Mouse (Mus musculus): ENCODE measurements around the gene Itpripl2. TPM values are rescaled to one million over a fixed set of nuclear protein-coding genes. Genes with fewer than 3 reads are reported as not detected.

The Itpripl2 gene
- total and polyA plus RNA-seq, 3 experiments = 0.11 TPM; not detected in 2

GRCm38 (mm10) chr7:118472886-118473285 is 18.9 kb downstream of the Itpripl2 start:
- Histone ChIP-seq H3K4me3 (ENCODE audit: low read depth, low read length) (no peak overlapping the region), H3K9me3 (replicated peaks) (no peaks in the 10 kb centered on the region), H3K27me3 (ENCODE audit: insufficient read depth, low read length) (no peaks in the 10 kb centered on the region), H3K36me3 (replicated peaks) (no peaks in the 10 kb centered on the region), H3K4me1 (ENCODE audit: insufficient read depth, low read depth, low read length) (no peaks in the 10 kb centered on the region)
- no peak for ATAC-seq (ENCODE audit: extremely low read depth, insufficient number of reproducible peaks, low FRiP score, poor library complexity, severe bottlenecking)
- TF ChIP-seq CTCF (IDR thresholded peaks at IDR 0.05; ENCODE audit: low read depth, low read length) (no peak), TAL1 (conservative IDR thresholded peaks at IDR 0.05; ENCODE audit: low read depth, low read length) (no peak), POLR2AphosphoS5 (IDR thresholded peaks at IDR 0.05; ENCODE audit: insufficient replicate concordance, low read depth, low read length) (no peak), GATA2 (IDR thresholded peaks at IDR 0.05; ENCODE audit: borderline replicate concordance, low read depth, low read length) (no peak), GATA1 (IDR thresholded peaks at IDR 0.05; ENCODE audit: borderline replicate concordance, low read length) (no peak)
- no peak for DNase-seq (ENCODE audit: low spot score)

DNA sequence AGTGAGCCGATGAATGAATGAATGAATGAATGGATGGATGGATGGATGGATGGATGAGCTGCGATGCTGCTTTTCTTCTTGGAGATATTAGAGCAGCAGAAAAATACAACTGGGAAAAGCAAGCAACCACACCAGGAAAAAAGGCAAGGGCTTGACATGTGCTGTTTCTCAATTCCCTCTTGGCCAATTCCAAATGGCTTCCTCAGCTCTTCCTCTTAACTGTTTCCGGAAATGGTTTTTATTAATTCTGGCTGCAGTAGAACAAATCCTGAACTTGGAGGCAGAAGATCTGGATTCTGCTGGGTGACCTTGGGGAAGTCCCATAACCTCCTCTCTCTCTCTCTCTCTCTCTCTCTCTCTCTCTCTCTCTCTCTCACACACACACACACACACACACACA is 23.7 kb downstream of the Itpripl2 start:
- no peak for ATAC-seq (ENCODE audit: extremely low read depth, insufficient number of reproducible peaks, low FRiP score, poor library complexity, severe bottlenecking)
- H3K36me3 ChIP-seq (replicated peaks) = no peaks in the 10 kb centered on the region
- H3K4me3 ChIP-seq (ENCODE audit: low read depth, low read length) = no peak overlapping the region
- no peaks in the 10 kb centered on the region for H3K9me3 ChIP-seq (replicated peaks)
- no peak for DNase-seq (ENCODE audit: low spot score)
- no peaks in the 10 kb centered on the region for H3K4me1 ChIP-seq (ENCODE audit: insufficient read depth, low read depth, low read length)
- TF ChIP-seq POLR2AphosphoS5 (IDR thresholded peaks at IDR 0.05; ENCODE audit: insufficient replicate concordance, low read depth, low read length) (no peak), GATA2 (IDR thresholded peaks at IDR 0.05; ENCODE audit: borderline replicate concordance, low read depth, low read length) (no peak), CTCF (IDR thresholded peaks at IDR 0.05; ENCODE audit: low read depth, low read length) (no peak), TAL1 (conservative IDR thresholded peaks at IDR 0.05; ENCODE audit: low read depth, low read length) (no peak)
- H3K27me3 ChIP-seq (ENCODE audit: insufficient read depth, low read length) = no peaks in the 10 kb centered on the region

DNA sequence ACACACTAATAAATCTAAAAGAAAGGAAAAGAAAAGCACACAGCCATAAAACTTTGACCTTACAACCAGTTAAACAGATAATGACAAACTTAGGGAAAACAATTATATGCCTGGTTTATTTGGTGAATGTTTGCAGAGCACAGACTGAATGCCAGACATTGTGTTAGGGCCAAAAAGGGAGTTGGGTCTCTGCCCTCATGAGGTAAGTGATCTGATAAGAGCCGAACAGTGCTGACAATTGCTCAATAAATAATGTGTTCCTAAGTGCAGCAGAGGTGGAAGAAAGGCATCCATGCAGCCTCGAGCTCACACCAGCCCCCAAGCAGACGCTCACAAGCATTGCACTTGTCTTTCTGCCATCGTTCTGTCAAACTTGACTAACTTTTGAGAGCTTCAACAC is 27.3 kb downstream of the Itpripl2 start:
- H3K4me1 ChIP-seq (ENCODE audit: insufficient read depth, low read depth, low read length) = no peaks in the 10 kb centered on the region
- ATAC-seq (ENCODE audit: extremely low read depth, insufficient number of reproducible peaks, low FRiP score, poor library complexity, severe bottlenecking) (no peak), DNase-seq (ENCODE audit: low spot score) (no peak)
- no peaks in the 10 kb centered on the region for H3K9me3 ChIP-seq (replicated peaks)
- TF ChIP-seq GATA1 (IDR thresholded peaks at IDR 0.05; ENCODE audit: borderline replicate concordance, low read length) = no peak
- TF ChIP-seq GATA2 (IDR thresholded peaks at IDR 0.05; ENCODE audit: borderline replicate concordance, low read depth, low read length) = no peak
- no peak for TF ChIP-seq TAL1 (conservative IDR thresholded peaks at IDR 0.05; ENCODE audit: low read depth, low read length)
- no peak for TF ChIP-seq POLR2AphosphoS5 (IDR thresholded peaks at IDR 0.05; ENCODE audit: insufficient replicate concordance, low read depth, low read length)
- no peak for TF ChIP-seq CTCF (IDR thresholded peaks at IDR 0.05; ENCODE audit: low read depth, low read length)
- H3K36me3 ChIP-seq (replicated peaks) = no peaks in the 10 kb centered on the region
- no peak overlapping the region for H3K4me3 ChIP-seq (ENCODE audit: low read depth, low read length)
- no peaks in the 10 kb centered on the region for H3K27me3 ChIP-seq (ENCODE audit: insufficient read depth, low read length)

- ATAC-seq (ENCODE audit: extremely low read depth, insufficient number of reproducible peaks, low FRiP score, poor library complexity, severe bottlenecking) (no peak), DNase-seq (ENCODE audit: low spot score) (no peak)
- no peak overlapping the region for H3K4me3 ChIP-seq (ENCODE audit: low read depth, low read length)
- TF ChIP-seq TAL1 (conservative IDR thresholded peaks at IDR 0.05; ENCODE audit: low read depth, low read length) = no peak
- TF ChIP-seq GATA2 (IDR thresholded peaks at IDR 0.05; ENCODE audit: borderline replicate concordance, low read depth, low read length) = no peak
- TF ChIP-seq GATA1 (IDR thresholded peaks at IDR 0.05; ENCODE audit: borderline replicate concordance, low read length) = no peak
- no peak for TF ChIP-seq POLR2AphosphoS5 (IDR thresholded peaks at IDR 0.05; ENCODE audit: insufficient replicate concordance, low read depth, low read length)
- no peak for TF ChIP-seq CTCF (IDR thresholded peaks at IDR 0.05; ENCODE audit: low read depth, low read length)
- no peaks in the 10 kb centered on the region for H3K36me3 ChIP-seq (replicated peaks)
- no peaks in the 10 kb centered on the region for H3K27me3 ChIP-seq (ENCODE audit: insufficient read depth, low read length)
- no peaks in the 10 kb centered on the region for H3K4me1 ChIP-seq (ENCODE audit: insufficient read depth, low read depth, low read length)
- H3K9me3 ChIP-seq (replicated peaks) = no peaks in the 10 kb centered on the region
These were observed 28.7 kb downstream of the Itpripl2 start for GRCm38 (mm10) chr7:118462818-118463762.

DNA sequence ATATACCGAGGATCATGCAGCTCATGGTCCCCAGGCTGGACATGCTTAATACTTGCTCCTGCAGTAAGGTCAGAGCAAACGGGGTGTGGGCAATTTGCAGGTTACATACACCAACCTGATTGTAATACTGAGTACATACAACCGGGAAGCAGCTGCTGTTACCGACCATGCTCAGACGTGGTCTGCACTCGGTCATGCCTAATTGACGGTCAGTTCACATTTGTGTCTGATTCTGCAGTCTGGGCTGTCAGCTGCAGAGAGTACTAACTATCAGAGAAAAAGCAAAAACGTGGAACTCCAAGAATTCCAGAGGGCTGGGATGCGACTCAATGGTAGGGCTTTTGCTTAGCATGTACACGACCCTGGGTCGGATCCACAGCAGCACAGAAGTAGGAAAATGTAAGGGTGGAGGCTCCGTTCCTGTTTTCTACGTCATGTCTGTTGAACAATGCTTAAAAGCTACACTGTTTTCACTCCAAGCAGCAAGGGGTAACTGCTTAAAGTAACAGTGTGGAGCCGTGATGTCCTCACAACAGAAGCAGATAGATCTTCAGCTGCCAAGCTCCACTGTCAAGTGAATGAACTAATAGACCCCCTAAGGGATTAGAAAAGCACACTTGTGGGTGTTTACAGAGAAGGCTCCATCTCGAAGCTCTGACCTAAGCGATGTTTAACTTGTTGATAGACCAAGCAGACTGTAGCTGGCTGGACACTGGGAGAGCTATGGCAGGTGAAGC is 30.2 kb downstream of the Itpripl2 start:
- no peak for DNase-seq (ENCODE audit: low spot score)
- H3K4me3 ChIP-seq (ENCODE audit: low read depth, low read length) = no peak overlapping the region
- ATAC-seq (ENCODE audit: extremely low read depth, insufficient number of reproducible peaks, low FRiP score, poor library complexity, severe bottlenecking) = no peak
- H3K4me1 ChIP-seq (ENCODE audit: insufficient read depth, low read depth, low read length) = no peaks in the 10 kb centered on the region
- no peaks in the 10 kb centered on the region for H3K9me3 ChIP-seq (replicated peaks)
- H3K27me3 ChIP-seq (ENCODE audit: insufficient read depth, low read length) = no peaks in the 10 kb centered on the region
- no peaks in the 10 kb centered on the region for H3K36me3 ChIP-seq (replicated peaks)
- TF ChIP-seq GATA1 (IDR thresholded peaks at IDR 0.05; ENCODE audit: borderline replicate concordance, low read length) (no peak), POLR2AphosphoS5 (IDR thresholded peaks at IDR 0.05; ENCODE audit: insufficient replicate concordance, low read depth, low read length) (no peak), CTCF (IDR thresholded peaks at IDR 0.05; ENCODE audit: low read depth, low read length) (no peak), TAL1 (conservative IDR thresholded peaks at IDR 0.05; ENCODE audit: low read depth, low read length) (no peak), GATA2 (IDR thresholded peaks at IDR 0.05; ENCODE audit: borderline replicate concordance, low read depth, low read length) (no peak)

GRCm38 (mm10) chr7:118453722-118454121 is 38.1 kb downstream of the Itpripl2 start:
- no peak overlapping the region for H3K4me3 ChIP-seq (ENCODE audit: low read depth, low read length)
- ATAC-seq (ENCODE audit: extremely low read depth, insufficient number of reproducible peaks, low FRiP score, poor library complexity, severe bottlenecking) (no peak), DNase-seq (ENCODE audit: low spot score) (no peak)
- no peaks in the 10 kb centered on the region for H3K27me3 ChIP-seq (ENCODE audit: insufficient read depth, low read length)
- H3K36me3 ChIP-seq (replicated peaks) = no peaks in the 10 kb centered on the region
- TF ChIP-seq POLR2AphosphoS5 (IDR thresholded peaks at IDR 0.05; ENCODE audit: insufficient replicate concordance, low read depth, low read length) (no peak), CTCF (IDR thresholded peaks at IDR 0.05; ENCODE audit: low read depth, low read length) (no peak)
- no peaks in the 10 kb centered on the region for H3K4me1 ChIP-seq (ENCODE audit: insufficient read depth, low read depth, low read length)
- no peaks in the 10 kb centered on the region for H3K9me3 ChIP-seq (replicated peaks)

Measured in G1E (cell line).